Comparison of ENCODE assay signal across 9 mouse cellular contexts in genomic region chr17:85688911-85689806, GRCm38 (mm10). TPM values are rescaled to one million over a fixed set of nuclear protein-coding genes. Genes with fewer than 3 reads are reported as not detected.
DNase-seq lines count a peak whose midpoint lies in the region; ATAC-seq lines count a peak whose summit lies in the region.
"Had no signal": no experiment of that assay in that cellular context is flagged by ENCODE, and none has a peak within 500 bp of the region (broad histone marks: within the 10 kb centered on the region; RNA-seq: fewer than 3 reads in every experiment).

No protein-coding gene starts in this region.

- peak; percentile 12 for DNase-seq in right cerebral cortex, postnatal 14 days
- no peak for DNase-seq in right cerebral cortex, postnatal 36 days (ENCODE audit: low spot score in 2 of 2)
- peak; percentile 52 to 64 for DNase-seq in gastrocnemius, postnatal 4 days (ENCODE audit: low spot score in 2 of 2)
- DNase-seq in midbrain, embryonic 10.5 days (ENCODE audit: low spot score): peak; percentile 71
- no peak for DNase-seq in left cerebral cortex, postnatal 36 days (ENCODE audit: low spot score in 2 of 2)
- no peak for DNase-seq in spleen, postnatal 14 days (ENCODE audit: low spot score in 2 of 2)
- no peak for DNase-seq in right cerebral cortex, postnatal 10 days (ENCODE audit: low spot score in 2 of 2)

- ATAC-seq in intestine, embryonic 15.5 days: 0 out of 2 replicates have a peak, but pooled peaks have one; percentile 8

- no peaks in the 10 kb centered on the region for H3K36me3 ChIP-seq in intestine, embryonic 15.5 days
- H3K36me3 ChIP-seq in midbrain, embryonic 10.5 days: no peaks in the 10 kb centered on the region

- H3K4me2 ChIP-seq in intestine, embryonic 15.5 days (replicated peaks): peak overlapping the region; percentile 92

- H3K4me1 ChIP-seq in intestine, embryonic 15.5 days (replicated peaks): peaks cover 23% of the 10 kb centered on the region
- H3K4me1 ChIP-seq in midbrain, embryonic 10.5 days: peaks cover 55% of the 10 kb centered on the region

- no peak overlapping the region for H3K27ac ChIP-seq in intestine, embryonic 15.5 days
- peak overlapping the region; percentile 42; the same call in 1 of the 2 replicates for H3K27ac ChIP-seq in midbrain, embryonic 10.5 days (replicated peaks)
- H3K27ac ChIP-seq: liver, embryonic 14.5 days had no signal

- WGBS in intestine, embryonic 15.5 days: 1% methylated on average over 35 of the region's 35 CpGs
- WGBS in midbrain, embryonic 10.5 days: under 1% methylated on average over 35 of the region's 35 CpGs

- H3K9me3 ChIP-seq in intestine, embryonic 15.5 days: no peaks in the 10 kb centered on the region
- H3K9me3 ChIP-seq in midbrain, embryonic 10.5 days (replicated peaks): 0 out of 2 replicates have a peak, but pooled peaks cover under 1% of the 10 kb centered on the region

- peaks cover 94% of the 10 kb centered on the region for H3K27me3 ChIP-seq in intestine, embryonic 15.5 days (replicated peaks)
- peaks cover 100% of the 10 kb centered on the region for H3K27me3 ChIP-seq in midbrain, embryonic 10.5 days (ENCODE audit: low read depth, poor library complexity, severe bottlenecking)

- H3K9ac ChIP-seq in intestine, embryonic 15.5 days: no peak overlapping the region
- H3K9ac ChIP-seq: liver, embryonic 14.5 days had no signal

- peak overlapping the region; percentile 42 for H3K4me3 ChIP-seq in intestine, embryonic 15.5 days (replicated peaks)
- peak overlapping the region; percentile 52 for H3K4me3 ChIP-seq in midbrain, embryonic 10.5 days

- intact Hi-C loops in left cerebral cortex, postnatal 36 days (cut with DNase I): loop anchor here (10.0 kb wide), 1 partner anchor 204 kb away; no protein-coding TSS in a partner anchor

RNA-seq across cellular contexts. Expression of gene Six2, which starts 1.1 kb away (rescaled TPM):
- 10 to 100 TPM; 11.2 to 13.3 TPM for total RNA-seq in gastrocnemius, postnatal 4 days (2021)
- polyA plus RNA-seq in intestine, embryonic 15.5 days (2015; fragmentation: Nextera tagmentation; extraction: Ambion mirVana): 0.35 and 0.43 TPM in 2 replicates
- polyA plus RNA-seq in midbrain, embryonic 10.5 days (2016; fragmentation: Nextera tagmentation; extraction: Ambion mirVana): 1.6 and 3.0 TPM in 2 replicates
- under 1 TPM; 0.49 to 0.72 TPM for total RNA-seq in left cerebral cortex, postnatal 36 days (2021)

Comparison
In these comparisons a context has a peak if more than half of its experiments do, and no peak if none do; other contexts are left out.
1. DNase-seq: peak in right cerebral cortex, postnatal 14 days (single experiment), gastrocnemius, postnatal 4 days (2 of 2) and midbrain, embryonic 10.5 days (single experiment); none in right cerebral cortex, postnatal 36 days (0 of 2), left cerebral cortex, postnatal 36 days (0 of 2), spleen, postnatal 14 days (0 of 2) and right cerebral cortex, postnatal 10 days (0 of 2).
2. RNA of gene Six2, which starts 1.1 kb away (total RNA-seq): 11.2 to 13.3 TPM in gastrocnemius, postnatal 4 days; 0.49 to 0.72 TPM in left cerebral cortex, postnatal 36 days; every median in the first group is over 4 times any median in the second.